Mouse (Mus musculus) gastrocnemius, postnatal 14 days (tissue): ENCODE results near the gene Cd2ap. TPM values are rescaled to one million over a fixed set of nuclear protein-coding genes. Genes with fewer than 3 reads are reported as not detected.

Experiments used
- total RNA-seq, 2 experiments: library from RNA; stranded (reverse); gene quantifications; 2 replicates each; pipeline ENCODE4 v1.2.3; 2021

Gene Cd2ap
- total RNA-seq, 2 experiments from 2014 or later = 18.0 to 20.7 TPM

Other genes with a start within 250 kb of the Cd2ap start
- gene Adgrf4, start 184.4 kb downstream of the Cd2ap start, total RNA-seq = under 1 TPM; 0.18 TPM
- gene Adgrf2, start 134.5 kb downstream of the Cd2ap start, total RNA-seq = under 1 TPM; 0.08 to 0.31 TPM
- gene Tnfrsf21, start 139.9 kb upstream of the Cd2ap start, total RNA-seq = 10 to 100 TPM; 37.7 to 39.0 TPM